Comparison of ENCODE assay signal across 29 mouse cellular contexts in the genomic region with DNA sequence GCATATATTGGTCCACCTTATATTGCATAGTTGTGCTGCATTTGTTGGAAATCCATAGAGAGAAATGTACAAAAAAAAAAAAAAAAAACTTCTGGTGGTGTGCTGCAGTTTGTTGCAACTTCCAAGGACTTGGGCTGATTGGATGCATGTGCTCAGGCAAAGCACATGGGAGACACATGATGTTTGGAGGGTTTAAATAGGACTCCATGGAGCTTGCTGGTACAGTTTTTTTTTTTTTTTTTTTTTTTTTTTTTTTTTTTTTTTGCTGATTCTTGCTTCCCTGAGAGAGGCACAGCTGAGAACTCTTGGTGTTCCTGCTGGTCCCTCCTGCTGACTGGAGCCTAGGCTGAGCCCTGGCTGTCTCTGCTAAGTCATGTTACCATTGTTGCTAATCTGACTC.
"Had no signal": no experiment of that assay in that cellular context is flagged by ENCODE, and none has a peak within 500 bp of the region (broad histone marks: within the 10 kb centered on the region; RNA-seq: fewer than 3 reads in every experiment).

No protein-coding gene starts in this region.

- H3K4me1 ChIP-seq: heart, embryonic 15.5 days; hindbrain, embryonic 10.5 days; hindbrain, embryonic 12.5 days; hindbrain, embryonic 13.5 days; hindbrain, embryonic 15.5 days; intestine, embryonic 15.5 days; kidney, embryonic 15.5 days had no signal

- H3K9ac ChIP-seq: heart, embryonic 13.5 days; heart, embryonic 15.5 days; hindbrain, embryonic 12.5 days; hindbrain, embryonic 13.5 days; hindbrain, embryonic 14.5 days; hindbrain, embryonic 15.5 days; intestine, embryonic 15.5 days; kidney, embryonic 15.5 days had no signal

- H3K27ac ChIP-seq: heart, embryonic 13.5 days; heart, embryonic 15.5 days; hindbrain, embryonic 10.5 days; hindbrain, embryonic 12.5 days; hindbrain, embryonic 13.5 days; hindbrain, embryonic 14.5 days; hindbrain, embryonic 15.5 days; hindbrain, postnatal 0 days; intestine, embryonic 15.5 days; kidney, embryonic 15.5 days; kidney, postnatal 0 days; layer of hippocampus, adult 2 months; left cerebral cortex, adult 2 months had no signal

- H3K4me3 ChIP-seq: heart, embryonic 13.5 days; heart, embryonic 15.5 days; hindbrain, embryonic 10.5 days; hindbrain, embryonic 12.5 days; hindbrain, embryonic 13.5 days; hindbrain, embryonic 15.5 days; intestine, embryonic 15.5 days; kidney, embryonic 15.5 days; layer of hippocampus, adult 2 months; left cerebral cortex, adult 2 months had no signal

- H3K9me3 ChIP-seq: heart, embryonic 13.5 days; heart, embryonic 15.5 days; hindbrain, embryonic 10.5 days; hindbrain, embryonic 12.5 days; hindbrain, embryonic 13.5 days; hindbrain, embryonic 15.5 days; intestine, embryonic 15.5 days; kidney, embryonic 15.5 days had no signal

- DNase-seq: heart, postnatal 10 days; heart, postnatal 14 days; heart, postnatal 36 days; heart, postnatal 4 days; kidney, adult 11 months; kidney, adult 18-20 months; kidney, adult 2 months; kidney, adult 8-10 months; kidney, adult 9 months; kidney, postnatal 10 days; kidney, postnatal 14 days; kidney, postnatal 25 days; kidney, postnatal 36 days; kidney, postnatal 4 days; layer of hippocampus, adult 9-11 months; layer of hippocampus, postnatal 36 days had no signal

- H3K27me3 ChIP-seq: heart, embryonic 13.5 days; heart, embryonic 15.5 days; hindbrain, embryonic 12.5 days; hindbrain, embryonic 13.5 days; hindbrain, embryonic 15.5 days; intestine, embryonic 15.5 days; kidney, embryonic 15.5 days had no signal

- H3K4me2 ChIP-seq: heart, embryonic 13.5 days; heart, embryonic 15.5 days; hindbrain, embryonic 12.5 days; hindbrain, embryonic 13.5 days; hindbrain, embryonic 14.5 days; hindbrain, embryonic 15.5 days; intestine, embryonic 15.5 days; kidney, embryonic 15.5 days had no signal
